In genomic region chr6:32049256-32049950, GRCm38 (mm10) we compare ENCODE assay signal across 24 mouse cellular contexts. TPM values are rescaled to one million over a fixed set of nuclear protein-coding genes. Genes with fewer than 3 reads are reported as not detected.
"Had no signal": no experiment of that assay in that cellular context is flagged by ENCODE, and none has a peak within 500 bp of the region (broad histone marks: within the 10 kb centered on the region; RNA-seq: fewer than 3 reads in every experiment).

No protein-coding gene starts in this region.

- H3K9me3 ChIP-seq: limb, embryonic 15.5 days; liver, embryonic 12.5 days; lung, embryonic 15.5 days; megakaryocyte, embryonic 14.5 days; midbrain, embryonic 15.5 days; neural tube, embryonic 13.5 days had no signal

- H3K36me3 ChIP-seq: limb, embryonic 15.5 days; liver, embryonic 12.5 days; lung, embryonic 15.5 days; midbrain, embryonic 15.5 days; neural tube, embryonic 13.5 days had no signal

- H3K4me1 ChIP-seq: limb, embryonic 15.5 days; liver, embryonic 12.5 days; megakaryocyte, embryonic 14.5 days; midbrain, embryonic 15.5 days had no signal

- ATAC-seq: liver, embryonic 12.5 days; midbrain, embryonic 15.5 days had no signal

- H3K4me3 ChIP-seq: limb, embryonic 15.5 days; liver, embryonic 12.5 days; lung, embryonic 15.5 days; megakaryocyte, embryonic 14.5 days; midbrain, embryonic 15.5 days; neural tube, embryonic 13.5 days had no signal

- H3K27me3 ChIP-seq: limb, embryonic 15.5 days; liver, embryonic 12.5 days; lung, embryonic 15.5 days; midbrain, embryonic 15.5 days; neural tube, embryonic 13.5 days had no signal

- H3K27ac ChIP-seq: limb, embryonic 15.5 days; liver, embryonic 12.5 days; lung, embryonic 15.5 days; macrophage; midbrain, embryonic 15.5 days; neural tube, embryonic 13.5 days had no signal

- DNase-seq: kidney, postnatal 10 days; layer of hippocampus, adult 9-11 months; layer of hippocampus, postnatal 36 days; lung, postnatal 14 days; retina, postnatal 1 day; right cerebral cortex, postnatal 25 days; thymus, adult 18-20 months; thymus, postnatal 14 days had no signal

- H3K9ac ChIP-seq: limb, embryonic 15.5 days; liver, embryonic 12.5 days; lung, embryonic 15.5 days; midbrain, embryonic 15.5 days; neural tube, embryonic 13.5 days had no signal

- H3K4me2 ChIP-seq: limb, embryonic 15.5 days; liver, embryonic 12.5 days; lung, embryonic 15.5 days; midbrain, embryonic 11.5 days; midbrain, embryonic 15.5 days; neural tube, embryonic 13.5 days had no signal

RNA-seq across cellular contexts. Expression of gene 1700012A03Rik, which starts 0.6 kb away (rescaled TPM):
- total RNA-seq: layer of hippocampus, postnatal 36 days; left cerebral cortex, adult 8-10 months; left cerebral cortex, postnatal 25 days had no signal
- polyA plus RNA-seq: kidney, embryonic 14.5 days; large intestine, adult 2 months; limb, embryonic 11.5 days; limb, embryonic 15.5 days; liver, embryonic 12.5 days; liver, embryonic 16.5 days; lung, embryonic 15.5 days; macrophage; midbrain, embryonic 11.5 days; midbrain, embryonic 15.5 days; neural tube, embryonic 13.5 days; small intestine, adult 2 months; stomach, embryonic 16.5 days had no signal
